Mouse (Mus musculus): ENCODE results near the gene Tctn1. TPM values are rescaled to one million over a fixed set of nuclear protein-coding genes. Genes with fewer than 3 reads are reported as not detected.
A peak's percentile ranks its signal among the peaks of the same experiment; 100 is the strongest.
"Not testable (repeated sequence)": the region's sequence is repeated elsewhere in the genome, so short reads cannot be mapped to it uniquely, and the experiment has no call there.

Gene Tctn1
- total RNA-seq, 2 experiments from 2014 or later = 15.0 to 17.3 TPM

GRCm38 (mm10) chr5:122219655-122220629 is 44.3 kb downstream of the Tctn1 start:
- no peak for DNase-seq (ENCODE audit: low spot score in 2 of 2)

DNA sequence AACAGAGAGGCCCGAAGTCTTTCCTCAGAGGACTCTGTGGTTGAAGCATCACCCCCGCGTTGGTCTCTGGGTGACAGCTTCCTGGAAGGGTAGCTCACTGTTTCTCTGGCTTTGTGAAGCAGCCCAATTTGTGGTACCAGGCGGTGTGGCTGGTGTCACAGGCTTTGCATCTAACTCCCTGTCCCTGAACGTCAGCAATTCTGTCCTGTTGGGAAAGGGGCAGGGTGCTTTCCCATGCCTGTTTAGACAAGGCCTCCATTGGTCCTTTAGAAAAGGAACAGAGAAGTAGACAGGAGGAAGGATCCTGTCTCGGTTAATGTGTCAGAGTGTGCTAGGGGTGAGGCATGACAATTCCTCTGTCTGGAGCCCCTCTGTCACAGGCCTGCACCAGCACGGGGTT is 45.3 kb downstream of the Tctn1 start:
- DNase-seq (ENCODE audit: low spot score in 2 of 2) = no peak

- DNase-seq (ENCODE audit: low spot score in 2 of 2) = no peak
Measured at GRCm38 (mm10) chr5:122218109-122218905, 46.0 kb downstream of the Tctn1 start.

GRCm38 (mm10) chr5:122217636-122218035 is 46.6 kb downstream of the Tctn1 start:
- DNase-seq (ENCODE audit: low spot score in 2 of 2) = no peak

- no peak for DNase-seq (ENCODE audit: low spot score in 2 of 2)
Measured at GRCm38 (mm10) chr5:122213861-122214260, 50.4 kb downstream of the Tctn1 start.

- DNase-seq (ENCODE audit: low spot score in 2 of 2) = not testable (repeated sequence)
Measured at GRCm38 (mm10) chr5:122212820-122213219, 51.4 kb downstream of the Tctn1 start.

DNA sequence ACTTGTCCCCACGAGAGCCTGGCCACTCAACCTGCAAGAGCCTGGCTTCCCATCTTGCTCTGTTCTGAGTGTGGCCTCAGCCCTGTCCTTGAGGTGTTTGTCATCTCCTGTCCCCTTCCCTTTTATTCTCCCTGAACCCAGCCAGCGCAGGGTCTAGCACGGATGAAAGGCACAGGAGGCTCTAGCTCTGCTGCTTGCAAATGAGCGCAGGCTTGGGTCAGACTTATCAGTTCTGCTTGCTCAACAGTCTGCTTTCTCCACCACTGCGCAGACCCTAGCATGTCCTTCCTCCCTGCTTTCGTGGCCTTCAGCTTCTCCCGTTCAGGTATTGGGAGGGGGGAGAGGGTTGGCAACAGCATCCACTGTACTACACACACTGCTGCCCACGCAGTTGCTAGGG is 52.1 kb downstream of the Tctn1 start:
- DNase-seq (ENCODE audit: low spot score in 2 of 2) = no peak

DNA sequence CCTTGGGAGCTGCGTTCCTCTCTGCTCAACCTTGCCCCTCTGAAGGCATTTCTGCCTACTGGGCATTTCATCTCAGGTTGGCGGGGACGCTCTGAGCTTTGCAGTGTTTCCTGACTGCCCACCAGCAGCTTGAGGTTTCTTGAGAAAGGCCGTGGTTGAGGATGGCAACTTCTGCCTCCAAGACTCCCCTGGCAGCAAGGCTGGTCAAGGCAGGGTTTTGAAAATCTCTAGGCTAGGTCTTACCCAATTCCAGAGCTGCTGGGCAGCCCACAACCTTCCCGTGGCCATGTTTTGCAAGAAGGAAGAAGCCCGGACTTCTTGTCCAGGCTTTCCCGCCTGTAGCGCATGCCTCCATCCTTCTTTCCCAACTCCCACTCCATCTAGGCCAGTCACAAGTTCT is 53.4 kb downstream of the Tctn1 start:
- DNase-seq (ENCODE audit: low spot score in 2 of 2) = no peak

- peak in 1 of 2 experiments; percentile 35 for DNase-seq (ENCODE audit: low spot score in 2 of 2)
Measured at GRCm38 (mm10) chr5:122209591-122210368, 54.5 kb downstream of the Tctn1 start.

GRCm38 (mm10) chr5:122208909-122209308 is 55.4 kb downstream of the Tctn1 start:
- no peak for DNase-seq (ENCODE audit: low spot score in 2 of 2)

DNA sequence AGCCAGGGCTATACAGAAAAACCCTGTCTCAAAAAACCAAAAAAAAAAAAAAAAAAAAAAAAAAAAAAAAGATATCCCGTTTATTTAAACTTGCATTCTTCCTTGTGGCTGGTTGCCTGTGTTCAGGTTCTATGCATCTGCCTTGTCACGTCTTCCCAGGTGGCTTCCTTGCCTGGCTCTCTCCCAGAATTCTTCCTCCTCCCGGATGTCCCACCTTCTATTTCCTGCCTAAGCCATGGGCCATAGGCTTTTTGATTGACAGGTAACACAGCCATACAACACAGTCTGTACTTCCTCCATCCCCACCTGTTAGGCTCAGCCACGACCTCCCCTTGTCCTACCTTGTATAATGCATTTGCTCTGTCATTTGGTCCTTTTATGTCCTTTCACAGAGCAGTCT is 57.8 kb downstream of the Tctn1 start, which contains the start of gene Hvcn1:
TSS of gene Hvcn1 (plus strand) at position 330 of the 400 bp plus-strand sequence.
- DNase-seq (ENCODE audit: low spot score in 2 of 2) = no peak

- no peak for DNase-seq (ENCODE audit: low spot score in 2 of 2)
Measured at GRCm38 (mm10) chr5:122204180-122204579, 60.1 kb downstream of the Tctn1 start.

DNA sequence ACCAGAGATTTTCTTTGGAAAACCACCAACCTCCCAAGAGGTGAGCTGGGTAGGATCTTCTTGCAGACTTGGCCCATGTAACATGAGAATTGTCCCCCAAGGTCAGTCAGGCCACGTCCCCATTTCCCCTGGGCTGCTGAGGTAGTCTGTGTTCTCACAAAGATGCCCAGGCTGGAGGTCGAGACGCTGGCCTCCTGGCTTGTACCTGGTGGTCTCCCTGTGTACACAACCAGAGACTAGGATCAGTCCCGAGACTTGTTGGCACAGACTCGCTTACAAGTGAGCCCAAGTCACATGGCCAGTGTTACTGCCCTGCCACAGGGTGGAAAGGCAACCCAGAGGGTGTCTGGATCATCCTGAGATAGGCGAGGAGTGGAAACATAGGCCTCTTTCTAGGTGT is 62.4 kb downstream of the Tctn1 start:
- DNase-seq (ENCODE audit: low spot score in 2 of 2) = no peak

GRCm38 (mm10) chr5:122200872-122201271 is 63.4 kb downstream of the Tctn1 start:
- DNase-seq (ENCODE audit: low spot score in 2 of 2) = no peak

DNA sequence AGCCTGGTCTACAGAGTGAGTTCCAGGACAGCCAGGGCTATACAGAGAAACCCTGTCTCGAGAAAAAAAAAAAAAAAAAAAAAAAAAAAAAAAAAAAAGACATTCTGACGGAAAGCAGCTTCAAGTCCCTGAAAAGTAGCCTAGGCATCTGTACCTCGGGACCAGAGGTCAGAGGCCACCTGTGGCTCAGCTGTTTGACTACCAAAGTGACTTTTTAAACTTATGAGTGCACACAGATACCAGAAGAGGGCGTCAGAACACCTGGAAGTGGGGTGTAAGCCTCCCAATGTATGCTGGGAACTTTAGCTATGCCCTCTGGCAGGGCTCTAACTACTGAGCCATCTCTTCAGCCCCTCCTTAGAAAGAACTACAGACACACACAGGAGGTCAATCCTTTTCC is 71.9 kb downstream of the Tctn1 start:
- DNase-seq (ENCODE audit: low spot score in 2 of 2) = no peak

DNA sequence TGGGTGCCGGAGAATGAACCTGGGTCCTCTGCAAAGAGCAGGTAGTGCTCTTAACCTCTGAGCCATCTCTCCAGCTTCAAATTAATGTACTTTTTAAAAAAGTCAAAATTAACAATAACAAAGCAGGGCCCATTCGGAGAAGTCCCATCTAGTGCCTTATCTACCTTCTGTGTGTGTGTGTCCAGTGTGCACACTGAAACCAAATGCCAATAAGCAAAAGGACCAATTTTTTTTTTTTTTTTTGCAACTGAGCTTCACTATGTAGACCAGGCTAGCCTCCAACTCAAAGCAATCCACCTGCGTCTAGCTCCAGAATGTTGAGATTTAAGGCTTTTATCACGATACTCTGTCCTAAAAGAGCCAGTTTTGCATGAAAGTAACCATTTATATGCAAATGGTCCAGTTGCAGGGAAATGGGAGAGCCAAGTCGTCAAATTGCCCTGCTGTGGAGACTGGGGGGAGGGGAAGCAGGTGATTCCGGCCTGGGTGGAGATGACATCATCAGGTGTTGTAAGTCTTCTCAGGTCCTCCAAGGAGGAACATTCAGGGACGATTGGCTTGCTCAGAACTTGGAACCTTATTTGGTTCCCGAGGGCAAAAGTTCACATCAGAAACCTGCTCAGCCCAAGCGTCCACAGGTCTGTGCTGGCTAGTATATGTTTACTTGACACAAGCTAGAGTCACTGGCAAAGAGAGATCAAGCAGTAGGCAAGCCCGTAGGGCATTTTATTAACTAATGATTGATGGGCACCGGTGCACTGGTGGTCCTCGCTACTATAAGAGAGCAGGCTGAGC is 72.8 kb downstream of the Tctn1 start:
- DNase-seq (ENCODE audit: low spot score in 2 of 2) = no peak

DNA sequence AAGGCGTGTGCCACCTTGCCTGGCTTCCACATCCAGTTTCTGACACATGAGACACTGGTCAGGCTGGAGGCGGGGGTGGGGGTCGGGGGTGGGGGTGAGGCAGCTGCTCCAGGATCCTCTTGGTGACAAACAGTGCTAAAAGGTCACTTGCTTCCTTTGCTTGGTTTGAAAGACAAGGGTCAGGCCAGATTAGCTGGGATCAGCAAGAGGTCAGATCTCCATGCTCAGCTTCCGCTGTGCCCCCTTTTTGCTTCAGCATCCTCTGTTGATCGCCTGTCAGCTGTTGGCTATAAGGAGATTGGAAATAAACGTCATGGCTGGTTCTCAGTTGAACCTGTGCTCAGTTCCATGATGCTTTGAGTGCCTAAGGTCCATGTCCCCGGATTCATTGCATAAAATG is 73.8 kb downstream of the Tctn1 start:
- no peak for DNase-seq (ENCODE audit: low spot score in 2 of 2)

DNA sequence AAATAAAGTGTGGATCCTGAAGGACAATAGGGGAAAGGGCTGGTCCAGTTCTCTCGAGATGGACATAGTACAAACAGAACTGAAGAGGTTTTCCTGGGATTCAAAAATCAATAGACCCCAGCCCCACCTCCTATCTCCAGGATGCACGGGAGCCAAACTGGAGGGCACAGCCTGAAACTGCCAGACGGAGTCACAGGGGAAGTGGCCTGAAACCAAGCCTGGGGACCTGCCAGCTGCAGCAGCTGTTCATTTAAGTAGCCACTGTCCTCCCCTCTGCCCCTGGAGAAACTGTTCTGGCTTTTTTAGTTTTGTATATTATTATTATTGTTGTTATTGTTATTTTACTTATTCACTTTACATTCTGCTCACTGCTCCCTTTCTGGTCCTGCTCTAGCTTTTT is 75.1 kb downstream of the Tctn1 start:
- DNase-seq (ENCODE audit: low spot score in 2 of 2) = no peak

Data from layer of hippocampus, postnatal 10 days (tissue).